Mouse (Mus musculus) liver, embryonic 18 days (tissue): ENCODE data around the gene Xrcc3. TPM values are rescaled to one million over a fixed set of nuclear protein-coding genes. Genes with fewer than 3 reads are reported as not detected.

Experiments
- polyA plus RNA-seq: library from polyadenylated mRNA; depleted of rRNA; stranded (reverse); fragments of >200 nt; gene quantifications from 2 replicates; pipeline ENCODE4 v1.2.3, GENCODE M21; 2012; rRNA removed

The Xrcc3 gene
- 5.3 and 8.0 TPM in 2 replicates for polyA plus RNA-seq

DNA sequence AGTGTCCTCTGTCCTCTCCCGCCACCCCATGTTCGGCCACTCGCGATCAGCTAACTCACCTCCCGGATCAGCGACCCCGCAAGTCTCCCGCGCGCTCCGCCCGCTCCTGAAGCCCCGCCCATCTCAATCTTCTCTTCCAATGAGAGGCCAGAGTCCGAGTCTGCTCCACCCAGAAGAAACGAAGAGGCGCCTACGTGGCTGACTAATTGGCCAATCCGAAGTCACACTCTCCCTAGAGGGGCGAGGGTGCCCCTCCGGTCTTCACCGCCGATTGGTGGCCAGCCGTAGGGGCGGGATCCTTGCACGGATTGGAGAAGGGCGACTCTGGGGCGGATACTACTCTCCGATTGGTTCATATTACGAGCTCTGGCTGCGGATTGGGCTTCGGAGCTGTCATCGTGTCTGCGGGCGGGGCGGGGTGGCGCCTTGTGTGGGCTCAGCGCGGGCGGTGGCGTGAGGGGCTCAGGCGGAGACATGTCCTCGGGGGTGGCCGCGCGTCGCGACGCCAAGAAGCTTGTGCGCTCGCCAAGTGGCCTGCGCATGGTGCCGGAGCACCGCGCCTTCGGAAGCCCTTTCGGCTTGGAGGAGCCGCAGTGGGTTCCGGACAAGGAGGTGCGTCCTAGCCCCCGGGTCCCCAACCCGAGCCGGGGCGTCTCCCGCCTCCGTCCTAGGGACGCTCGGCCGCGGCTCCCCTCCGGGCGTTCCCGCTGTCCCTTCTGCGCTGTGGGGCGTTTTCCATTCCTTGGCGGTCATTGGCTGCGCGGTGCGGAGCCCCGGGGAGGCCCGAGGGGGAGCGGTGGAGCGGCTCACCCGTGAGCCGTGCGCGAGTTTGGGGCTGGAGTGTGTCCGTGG, at the start of gene Xrcc3, which contains the start of gene Zfyve21:
Xrcc3 (minus strand) TSS at position 108 of the 852 bp plus-strand sequence.
Zfyve21 (plus strand) TSS at position 405 of the 852 bp plus-strand sequence.

DNA sequence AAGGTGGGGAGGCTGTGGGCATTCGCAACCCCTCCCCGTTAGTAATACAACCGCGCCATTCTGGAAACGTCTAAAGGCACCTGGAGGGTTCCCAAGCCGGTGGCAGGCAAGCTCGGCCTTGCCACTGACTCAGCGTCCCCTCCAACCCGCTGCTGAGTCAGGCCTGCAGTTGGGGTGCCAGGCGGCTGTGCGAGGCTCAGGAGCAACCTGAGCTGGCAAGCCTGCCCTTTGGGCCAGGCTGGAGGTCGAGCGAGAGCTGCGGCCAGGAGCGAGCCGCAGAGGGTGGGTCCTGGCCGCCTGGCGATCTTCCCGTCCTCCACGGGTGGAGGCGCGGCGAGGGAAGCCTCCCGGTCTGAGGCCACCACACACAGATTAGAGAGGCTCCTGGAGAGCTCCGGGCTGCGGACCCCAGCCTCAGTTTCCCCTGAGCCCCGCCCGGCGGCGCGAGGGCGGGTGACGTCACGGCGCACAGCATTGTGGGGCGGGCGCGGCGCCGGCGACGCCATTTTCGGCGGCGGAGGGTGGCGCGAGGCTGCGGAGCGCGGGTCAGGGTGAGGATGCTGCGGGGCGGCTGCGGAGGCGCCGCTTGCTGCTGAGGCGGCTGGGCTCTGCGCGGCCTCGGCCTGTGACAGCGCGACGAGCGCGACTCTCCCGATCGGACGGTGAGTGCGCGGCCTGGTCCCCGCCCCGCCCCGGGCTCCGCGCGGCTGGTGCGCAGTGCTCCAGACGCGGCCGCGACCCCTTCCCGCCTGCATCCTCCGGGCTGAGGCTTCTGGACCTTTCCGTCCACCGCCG, 55.1 kb downstream of the Xrcc3 start, which contains the start of gene Klc1:
Klc1 (plus strand) TSS at position 469 of the 795 bp plus-strand sequence.

Other genes with a start within 250 kb of the Xrcc3 start
- 18.8 and 21.0 TPM in 2 replicates for gene Mark3, start 239.3 kb downstream of the Xrcc3 start, polyA plus RNA-seq
- 24.9 and 32.5 TPM in 2 replicates for gene Ckb, start 141.5 kb downstream of the Xrcc3 start, polyA plus RNA-seq
- gene Trmt61a, start 135.8 kb downstream of the Xrcc3 start, polyA plus RNA-seq, result 11.3 and 12.2 TPM in 2 replicates
- 9.0 and 10.4 TPM in 2 replicates for gene Bag5, start 100.6 kb downstream of the Xrcc3 start, polyA plus RNA-seq
- gene Apopt1, start 100.6 kb downstream of the Xrcc3 start, polyA plus RNA-seq, result 13.6 TPM in 2 replicates
- gene Klc1, start 55.0 kb downstream of the Xrcc3 start, polyA plus RNA-seq, result 13.5 and 14.4 TPM in 2 replicates
- gene Zfyve21, start 297 bp upstream of the Xrcc3 start, polyA plus RNA-seq, result 56.0 and 62.1 TPM in 2 replicates
- gene Ppp1r13b, start 94.2 kb upstream of the Xrcc3 start, polyA plus RNA-seq, result 3.1 and 3.5 TPM in 2 replicates
- gene Atp5mpl, start 153.1 kb upstream of the Xrcc3 start, polyA plus RNA-seq, result 171 and 177 TPM in 2 replicates
- 0.14 and 0.18 TPM in 2 replicates for gene Tdrd9, start 157.7 kb upstream of the Xrcc3 start, polyA plus RNA-seq
- gene Rd3l, start 167.4 kb upstream of the Xrcc3 start, polyA plus RNA-seq, result 0.06 and 0.07 TPM in 2 replicates